Mouse (Mus musculus): Measurements from ENCODE around the gene Copz2.
"Not testable (repeated sequence)": the region's sequence is repeated elsewhere in the genome, so short reads cannot be mapped to it uniquely, and the experiment has no call there.

Gene Copz2

DNA sequence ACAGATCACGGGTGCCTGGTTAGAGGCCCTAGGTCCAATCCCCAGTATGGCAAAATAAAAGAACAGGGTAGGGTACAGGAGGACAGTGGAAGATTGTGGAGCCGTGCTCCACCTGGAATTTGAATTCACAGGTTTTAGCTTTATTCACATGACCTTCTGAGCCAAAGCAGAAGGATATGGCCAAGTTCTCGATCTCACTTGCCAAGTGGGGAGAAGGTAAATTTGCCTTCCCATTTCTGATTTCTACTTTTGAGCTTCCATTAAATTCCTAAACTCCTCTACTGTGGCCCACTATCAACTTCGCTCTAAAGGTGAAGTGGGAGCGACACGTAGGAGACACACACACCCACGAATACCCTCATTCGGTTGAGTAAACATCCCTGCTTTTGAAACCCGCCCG is 20.8 kb upstream of the Copz2 start:
- DNase-seq (ENCODE audit: low read depth, low spot score): no peak

DNA sequence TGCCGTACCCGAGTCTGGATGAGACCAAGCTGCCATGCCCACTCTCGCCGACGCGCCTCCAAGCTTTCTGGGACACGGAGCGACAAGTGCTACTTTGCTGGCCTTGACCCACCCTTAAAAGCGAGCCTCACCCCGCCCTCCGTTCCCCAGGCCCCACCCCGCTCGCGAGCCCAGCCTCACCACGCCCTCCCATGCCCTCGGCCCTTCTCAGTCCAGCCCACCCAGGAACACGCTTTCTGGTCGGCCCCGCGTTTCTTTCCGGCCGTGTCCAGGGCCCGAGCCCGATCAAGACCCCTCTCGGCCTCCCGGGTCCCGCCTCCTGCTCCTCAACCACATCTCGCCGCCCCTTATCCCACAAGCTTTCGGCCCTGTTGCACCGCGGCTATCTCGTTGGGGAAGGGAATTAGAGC is 20.3 kb upstream of the Copz2 start:
- DNase-seq (ENCODE audit: low read depth, low spot score): peak; percentile 75

DNA sequence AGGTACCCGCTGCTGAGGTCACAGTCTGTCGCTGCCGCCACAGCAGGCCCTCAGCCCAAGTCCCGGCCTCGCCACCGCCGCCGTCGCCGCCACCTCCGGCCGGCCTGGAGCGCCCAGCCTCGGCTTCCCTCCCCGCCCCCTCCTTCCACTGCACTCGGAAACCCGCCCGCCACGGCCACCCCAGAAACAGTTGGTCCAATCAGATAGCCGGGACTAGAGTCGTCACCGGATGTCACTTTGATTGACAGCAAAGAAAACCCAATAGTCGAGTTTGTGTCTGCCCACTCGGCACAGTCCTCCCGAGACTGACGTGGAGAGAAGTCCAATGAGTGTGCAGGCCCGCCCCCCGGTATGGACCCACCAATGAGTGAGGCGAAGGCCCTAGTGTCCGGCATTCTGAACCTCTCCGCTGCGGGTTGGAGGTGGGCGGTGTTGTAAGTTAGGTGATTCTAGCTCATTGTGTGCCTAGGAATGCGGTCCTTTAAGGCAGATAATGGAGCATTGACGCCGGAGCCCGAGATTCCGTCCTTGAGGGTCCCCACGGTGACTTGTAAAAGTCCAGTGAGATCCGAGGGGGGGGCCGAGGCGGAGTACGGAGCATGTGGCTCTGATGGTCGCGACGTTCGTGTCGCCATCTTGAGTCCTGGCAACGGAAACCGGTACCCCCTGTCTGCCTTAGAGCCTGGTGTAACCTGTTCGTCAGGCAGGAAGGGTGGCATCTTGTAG is 19.7 kb upstream of the Copz2 start, which contains the start of gene Nfe2l1:
Gene Nfe2l1, minus strand, starts transcription at position 156 of the 726 bp plus-strand sequence.
- peak; percentile 99 for DNase-seq (ENCODE audit: low read depth, low spot score)

- DNase-seq (ENCODE audit: low read depth, low spot score): no peak
These were observed 19.0 kb upstream of the Copz2 start for GRCm38 (mm10) chr11:96830539-96831216.

DNA sequence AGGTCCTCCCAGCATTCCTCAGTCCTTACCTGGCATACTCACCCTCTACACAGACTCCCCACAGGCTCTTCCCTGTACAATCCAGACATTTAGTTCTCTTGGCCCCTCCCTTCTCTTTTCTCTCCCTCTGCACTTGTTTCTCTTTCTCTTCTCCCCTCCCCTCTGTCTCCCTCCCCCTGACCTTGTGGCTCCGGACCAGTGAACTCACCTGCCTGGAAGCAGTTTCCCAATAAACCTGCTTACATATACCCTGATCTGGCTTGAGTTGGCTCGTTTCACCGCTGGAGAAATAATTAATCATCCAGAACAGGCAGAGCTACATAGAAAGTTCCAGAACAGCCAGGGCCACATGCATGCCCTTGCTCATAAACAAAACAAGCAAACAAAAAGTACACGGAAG is 18.2 kb upstream of the Copz2 start:
- DNase-seq (ENCODE audit: low read depth, low spot score): no peak

- DNase-seq (ENCODE audit: low read depth, low spot score): no peak
These were observed 17.1 kb upstream of the Copz2 start for GRCm38 (mm10) chr11:96832541-96832940.

GRCm38 (mm10) chr11:96832973-96833372 is 16.7 kb upstream of the Copz2 start:
- DNase-seq (ENCODE audit: low read depth, low spot score): no peak

DNA sequence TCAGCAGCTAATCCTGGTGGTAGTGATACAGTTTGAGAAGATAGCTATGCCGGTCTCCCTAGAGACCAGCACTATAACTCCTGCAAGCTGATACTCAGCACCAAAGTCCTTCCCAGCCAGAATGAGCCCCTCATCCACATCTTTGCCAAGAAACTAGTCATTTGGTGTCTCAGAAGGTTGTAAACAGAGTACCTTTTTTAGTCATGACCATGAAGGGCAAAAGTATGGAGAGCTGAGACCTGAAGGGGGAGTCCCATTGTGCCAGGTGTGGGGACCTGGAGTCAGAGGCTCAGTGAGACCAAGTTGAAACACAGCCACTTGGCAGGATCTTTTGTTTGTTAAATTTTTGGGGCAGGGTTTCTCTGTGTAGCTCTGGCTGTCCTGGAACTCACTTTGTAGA is 15.5 kb upstream of the Copz2 start:
- DNase-seq (ENCODE audit: low read depth, low spot score): no peak

DNA sequence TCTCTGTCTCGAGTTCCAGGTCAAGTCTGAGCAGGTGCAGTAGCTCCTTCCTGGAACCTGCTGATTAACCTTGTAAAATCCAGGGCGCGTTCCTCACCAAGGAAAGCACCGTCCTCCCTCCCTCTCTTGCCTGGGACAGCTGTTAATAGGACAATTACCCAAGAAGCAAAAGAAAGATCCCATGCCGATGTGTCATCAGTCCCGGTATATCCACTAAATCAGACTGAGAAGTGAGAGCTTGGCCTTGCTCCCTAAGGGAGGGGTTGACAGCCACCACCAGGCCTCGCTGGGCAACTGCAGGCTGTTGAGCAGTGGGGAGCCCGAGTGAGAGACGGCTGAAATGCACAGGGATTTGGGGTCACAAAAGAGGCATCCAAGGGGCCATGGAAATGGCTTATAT is 12.4 kb upstream of the Copz2 start:
- no peak for DNase-seq (ENCODE audit: low read depth, low spot score)

DNA sequence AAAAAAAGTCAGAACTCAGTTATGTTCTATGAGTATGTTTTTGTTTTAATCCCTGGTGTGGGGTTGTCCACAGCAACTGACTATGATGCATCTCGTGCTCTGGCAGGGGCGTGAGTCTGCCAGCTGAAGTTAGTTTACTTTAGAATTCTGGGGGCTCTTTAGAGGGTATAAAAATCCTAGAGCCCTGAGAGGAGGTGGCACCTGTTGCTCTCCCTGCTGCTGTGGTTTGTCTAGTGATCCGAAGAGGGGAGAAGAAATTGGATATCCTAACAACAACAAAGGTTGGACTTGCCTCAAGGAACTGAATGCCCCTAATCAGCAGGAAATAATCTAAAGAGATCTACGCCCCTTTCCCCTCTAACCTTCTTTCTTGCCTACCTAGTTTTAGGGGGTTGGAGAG is 11.3 kb upstream of the Copz2 start:
- DNase-seq (ENCODE audit: low read depth, low spot score): no peak

GRCm38 (mm10) chr11:96839428-96839827 is 10.2 kb upstream of the Copz2 start:
- no peak for DNase-seq (ENCODE audit: low read depth, low spot score)

DNA sequence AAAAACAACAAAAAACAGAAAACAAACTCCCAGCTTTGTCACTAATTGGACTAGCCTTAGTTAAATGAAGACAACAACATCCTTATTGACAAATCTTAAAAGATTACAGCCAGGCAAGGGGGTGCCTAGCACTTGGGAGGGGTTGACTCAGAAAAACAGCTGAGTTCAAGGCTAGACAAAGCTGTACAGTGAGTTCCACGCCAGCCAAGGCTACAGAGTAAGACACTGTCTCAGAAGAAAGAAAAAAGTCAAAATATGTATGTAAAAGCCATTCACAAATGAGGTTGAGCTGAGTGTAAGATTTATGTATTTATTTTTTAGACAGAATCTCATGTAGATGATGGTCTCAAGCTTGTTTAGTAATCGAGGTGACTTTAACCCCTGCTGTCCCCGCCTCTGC is 9.8 kb upstream of the Copz2 start:
- no peak for DNase-seq (ENCODE audit: low read depth, low spot score)

DNA sequence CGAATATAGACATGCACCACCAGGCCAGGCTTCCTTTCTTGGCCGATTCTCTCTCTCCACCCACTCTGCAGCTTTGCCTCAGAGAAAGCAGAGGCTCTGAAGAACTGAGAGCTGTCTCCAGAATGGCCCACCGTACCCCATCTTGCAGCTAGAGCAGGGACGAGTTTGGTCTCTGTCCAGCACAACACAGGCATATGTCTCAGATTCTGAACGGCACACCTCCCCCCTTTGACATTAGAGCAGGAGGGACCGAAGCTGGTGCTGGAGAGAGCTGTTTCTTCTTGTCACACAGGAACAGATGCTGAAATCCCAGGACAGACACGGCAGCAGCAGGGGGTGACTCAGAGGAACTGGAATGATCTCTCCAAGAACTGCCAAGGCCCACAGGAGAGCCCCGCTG is 9.4 kb upstream of the Copz2 start:
- DNase-seq (ENCODE audit: low read depth, low spot score): no peak

DNA sequence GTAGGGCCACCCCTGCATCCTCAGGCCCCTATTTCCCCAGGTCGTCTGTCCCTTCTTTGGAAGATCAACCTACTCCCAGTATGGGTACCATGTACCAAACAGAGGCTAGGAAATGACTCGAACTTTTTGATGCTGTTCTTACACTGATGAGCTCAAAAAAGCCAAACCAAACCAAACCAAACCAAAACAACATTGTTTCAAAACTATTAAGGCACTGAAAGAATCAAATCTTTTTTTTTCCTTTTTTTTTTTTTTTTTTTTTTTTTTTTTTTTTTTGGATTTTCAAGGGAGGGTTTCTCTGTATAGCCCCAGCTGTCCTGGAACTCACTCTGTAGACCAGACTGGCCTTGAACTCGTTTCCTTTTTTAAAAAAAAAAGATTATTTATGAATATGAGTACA is 6.0 kb upstream of the Copz2 start:
- DNase-seq (ENCODE audit: low read depth, low spot score): no peak

GRCm38 (mm10) chr11:96847240-96847639 is 2.4 kb upstream of the Copz2 start:
- DNase-seq (ENCODE audit: low read depth, low spot score): no peak

- DNase-seq (ENCODE audit: low read depth, low spot score): no peak
These were observed 976 bp upstream of the Copz2 start for GRCm38 (mm10) chr11:96848694-96849093.

DNA sequence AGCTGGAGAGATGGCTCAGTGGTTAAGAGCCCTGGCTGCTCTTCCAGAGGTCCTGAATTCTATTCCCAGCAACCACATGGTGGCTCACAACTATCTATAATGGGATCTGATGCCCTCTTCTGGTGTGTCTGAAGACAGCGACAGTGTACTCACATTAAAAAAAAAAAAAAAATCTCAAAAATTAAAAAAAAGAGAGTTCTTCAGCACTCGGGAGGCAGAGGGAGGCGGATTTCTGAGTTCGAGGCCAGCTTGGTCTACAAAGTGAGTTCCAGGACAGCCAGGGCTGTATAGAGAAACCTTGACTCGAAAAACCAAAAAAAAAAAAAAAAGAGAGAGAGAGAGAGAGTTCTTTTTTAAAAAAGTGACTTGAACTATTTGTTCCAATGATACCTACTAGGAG is 525 bp upstream of the Copz2 start:
- DNase-seq (ENCODE audit: low read depth, low spot score): not testable (repeated sequence)

DNA sequence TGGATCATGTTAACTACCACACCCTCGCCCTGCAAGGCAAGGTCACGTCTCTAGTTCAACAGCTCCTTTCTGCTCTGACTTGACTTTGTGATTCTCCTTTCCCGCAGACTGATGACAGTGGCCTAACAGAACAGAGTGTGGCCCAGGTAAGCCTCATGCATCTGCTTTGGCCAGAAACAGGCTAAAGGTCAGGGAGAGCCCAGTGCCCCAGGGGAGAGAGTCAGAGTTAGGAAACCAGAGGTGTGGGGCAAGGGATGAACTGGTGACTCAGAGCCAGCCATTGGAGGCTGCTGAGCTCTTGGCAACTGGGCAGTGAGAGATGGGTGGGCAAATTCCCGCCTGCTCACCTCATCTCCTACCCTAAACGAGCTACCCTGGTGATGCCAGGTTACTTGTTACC is 7.8 kb downstream of the Copz2 start:
- no peak for DNase-seq (ENCODE audit: low read depth, low spot score)

GRCm38 (mm10) chr11:96859635-96860034 is 10.0 kb downstream of the Copz2 start:
- no peak for DNase-seq (ENCODE audit: low read depth, low spot score)

DNA sequence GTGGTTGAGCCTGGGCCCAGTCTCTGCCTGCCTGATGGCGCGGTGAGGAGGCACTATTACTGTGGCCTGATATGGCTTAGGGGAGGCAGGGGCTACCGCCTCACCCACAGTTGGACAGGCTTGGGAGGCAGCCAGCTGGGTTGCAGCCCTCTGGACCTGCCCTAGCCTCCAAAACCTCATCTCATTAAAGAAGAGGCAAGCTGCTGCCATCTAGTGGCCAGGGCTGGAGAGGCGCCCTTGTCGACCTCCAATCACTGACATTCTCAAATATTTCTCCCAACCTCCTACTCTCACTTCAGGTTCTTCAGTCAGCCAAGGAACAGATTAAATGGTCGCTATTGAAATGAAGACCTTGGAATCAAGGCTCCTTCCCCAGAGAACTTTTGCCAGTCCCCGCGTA is 10.9 kb downstream of the Copz2 start:
- no peak for DNase-seq (ENCODE audit: low read depth, low spot score)

- DNase-seq (ENCODE audit: low read depth, low spot score): no peak
These were observed 11.8 kb downstream of the Copz2 start for GRCm38 (mm10) chr11:96861446-96861845.

GRCm38 (mm10) chr11:96861878-96862289 is 12.2 kb downstream of the Copz2 start:
- DNase-seq (ENCODE audit: low read depth, low spot score): peak; percentile 94

DNA sequence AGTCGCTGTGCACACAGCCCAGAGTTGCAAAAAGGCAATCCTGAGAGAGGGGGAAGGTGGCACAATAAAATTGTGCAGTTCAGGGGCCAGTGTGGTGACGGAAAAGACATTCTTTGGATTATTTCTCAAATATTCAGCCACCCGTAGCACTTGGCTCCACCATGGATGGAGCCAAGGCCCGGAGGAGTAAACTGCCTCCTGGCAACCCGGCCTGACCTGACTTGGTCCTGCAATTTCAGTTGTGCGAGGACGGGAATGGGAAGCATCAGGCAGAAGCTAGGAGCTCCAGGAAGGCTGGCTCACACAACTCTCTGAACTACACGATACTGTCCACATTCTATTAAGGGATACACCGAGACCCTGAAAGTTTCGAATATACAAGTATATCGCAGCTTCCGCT is 12.9 kb downstream of the Copz2 start:
- DNase-seq (ENCODE audit: low read depth, low spot score): no peak

All from WW6 (cell line).